Mouse (Mus musculus): Measurements from ENCODE around the gene Tmem132c. TPM values are rescaled to one million over a fixed set of nuclear protein-coding genes. Genes with fewer than 3 reads are reported as not detected.

The Tmem132c gene
- polyA plus RNA-seq, 1 experiment, result 0.04 TPM

DNA sequence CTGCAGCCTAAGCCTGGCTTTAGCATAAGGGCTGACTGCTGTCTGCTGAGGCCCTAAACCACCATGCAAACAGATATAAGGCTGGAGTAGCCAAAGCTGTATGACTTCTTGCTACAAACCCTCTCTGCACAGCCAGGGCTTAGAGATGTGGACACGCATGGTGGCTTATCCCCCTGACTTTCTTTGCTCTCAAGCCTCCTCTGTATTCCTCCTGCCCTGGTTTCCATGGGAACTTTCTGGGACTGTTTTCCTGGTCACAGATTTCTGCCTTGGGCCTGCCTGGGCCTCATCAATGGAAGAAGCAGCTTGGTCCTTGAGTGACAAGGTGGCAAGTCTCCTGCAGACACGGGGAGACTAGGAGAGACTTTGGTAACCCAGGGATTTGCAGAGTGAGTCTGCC is 56.5 kb downstream of the Tmem132c start:
- TF ChIP-seq CTCF (IDR thresholded peaks at IDR 0.05; ENCODE audit: extremely low read depth, insufficient read length, insufficient replicate concordance, low read depth, low read length), result no peak
- no peak for TF ChIP-seq POLR2A (IDR thresholded peaks at IDR 0.05; ENCODE audit: low read depth, low read length)
- WGBS, result 59% methylated on average over 2 of the region's 2 CpGs

GRCm38 (mm10) chr5:127299010-127299409 is 57.4 kb downstream of the Tmem132c start:
- H3K27ac ChIP-seq (ENCODE audit: insufficient read depth, low read depth, low read length), result no peak overlapping the region
- H3K27me3 ChIP-seq (ENCODE audit: control insufficient read depth, insufficient read depth, low read length), result no peaks in the 10 kb centered on the region
- H3K4me1 ChIP-seq (ENCODE audit: control insufficient read depth, insufficient read depth, insufficient read length, low read length), result no peaks in the 10 kb centered on the region
- no peaks in the 10 kb centered on the region for H3K36me3 ChIP-seq (ENCODE audit: control insufficient read depth, insufficient read depth, low read length)
- 84% methylated on average over 1 of the region's 1 CpGs for WGBS
- H3K4me3 ChIP-seq (ENCODE audit: low read depth, low read length), result no peak overlapping the region
- TF ChIP-seq POLR2A (IDR thresholded peaks at IDR 0.05; ENCODE audit: low read depth, low read length) (no peak), CTCF (IDR thresholded peaks at IDR 0.05; ENCODE audit: extremely low read depth, insufficient read length, insufficient replicate concordance, low read depth, low read length) (no peak)

More for the DNA sequence above, 56.5 kb downstream of the Tmem132c start:
- Histone ChIP-seq H3K36me3 (ENCODE audit: control insufficient read depth, insufficient read depth, low read length) (no peaks in the 10 kb centered on the region), H3K27me3 (ENCODE audit: control insufficient read depth, insufficient read depth, low read length) (no peaks in the 10 kb centered on the region), H3K27ac (ENCODE audit: insufficient read depth, low read depth, low read length) (no peak overlapping the region), H3K4me1 (ENCODE audit: control insufficient read depth, insufficient read depth, insufficient read length, low read length) (no peaks in the 10 kb centered on the region), H3K4me3 (ENCODE audit: low read depth, low read length) (no peak overlapping the region)

DNA sequence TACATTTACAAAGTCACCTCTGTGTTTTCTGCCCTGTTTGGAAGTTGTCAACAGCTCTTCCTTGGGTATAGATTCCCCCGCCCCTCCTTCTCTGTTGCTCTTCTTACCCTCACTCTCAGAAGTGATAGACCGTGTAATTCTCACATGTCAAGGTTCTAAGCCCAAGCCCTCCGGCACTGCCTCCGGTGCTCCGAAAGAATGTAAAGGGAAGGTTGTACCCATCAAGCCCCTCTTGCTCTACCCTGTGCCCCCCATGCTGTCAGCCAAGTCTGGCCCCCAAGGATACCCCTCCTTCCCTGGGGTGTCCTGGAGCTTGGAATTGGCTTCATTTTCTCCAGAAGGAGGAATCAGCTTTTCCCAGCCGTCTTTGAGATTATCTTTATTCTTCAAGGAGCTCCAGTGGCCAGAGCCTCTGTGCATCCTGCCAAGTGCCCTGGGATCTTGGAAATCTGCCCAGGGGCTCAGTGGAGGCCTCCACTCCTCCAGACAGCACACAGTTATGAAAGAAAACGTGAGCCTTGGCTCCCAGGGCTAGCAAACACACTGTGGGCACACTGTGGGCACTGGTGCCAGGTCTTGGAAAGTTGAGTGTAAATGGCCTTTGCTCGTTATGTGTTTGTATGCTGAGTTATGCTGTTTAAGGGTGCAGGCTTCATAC is 59.1 kb downstream of the Tmem132c start:
- no peak overlapping the region for H3K27ac ChIP-seq (ENCODE audit: insufficient read depth, low read depth, low read length)
- no peaks in the 10 kb centered on the region for H3K4me1 ChIP-seq (ENCODE audit: control insufficient read depth, insufficient read depth, insufficient read length, low read length)
- WGBS, result 60% methylated on average over 8 of the region's 8 CpGs
- no peaks in the 10 kb centered on the region for H3K27me3 ChIP-seq (ENCODE audit: control insufficient read depth, insufficient read depth, low read length)
- TF ChIP-seq POLR2A (IDR thresholded peaks at IDR 0.05; ENCODE audit: low read depth, low read length), result no peak
- no peak for TF ChIP-seq CTCF (IDR thresholded peaks at IDR 0.05; ENCODE audit: extremely low read depth, insufficient read length, insufficient replicate concordance, low read depth, low read length)
- no peaks in the 10 kb centered on the region for H3K36me3 ChIP-seq (ENCODE audit: control insufficient read depth, insufficient read depth, low read length)
- no peak overlapping the region for H3K4me3 ChIP-seq (ENCODE audit: low read depth, low read length)

- TF ChIP-seq CTCF (IDR thresholded peaks at IDR 0.05; ENCODE audit: extremely low read depth, insufficient read length, insufficient replicate concordance, low read depth, low read length) (no peak), POLR2A (IDR thresholded peaks at IDR 0.05; ENCODE audit: low read depth, low read length) (no peak)
- no peaks in the 10 kb centered on the region for H3K4me1 ChIP-seq (ENCODE audit: control insufficient read depth, insufficient read depth, insufficient read length, low read length)
- no peaks in the 10 kb centered on the region for H3K36me3 ChIP-seq (ENCODE audit: control insufficient read depth, insufficient read depth, low read length)
- no peak overlapping the region for H3K27ac ChIP-seq (ENCODE audit: insufficient read depth, low read depth, low read length)
- WGBS, result 71% methylated on average over 5 of the region's 5 CpGs
- H3K4me3 ChIP-seq (ENCODE audit: low read depth, low read length), result no peak overlapping the region
- H3K27me3 ChIP-seq (ENCODE audit: control insufficient read depth, insufficient read depth, low read length), result no peaks in the 10 kb centered on the region
These were observed 63.7 kb downstream of the Tmem132c start for GRCm38 (mm10) chr5:127305312-127305711.

GRCm38 (mm10) chr5:127305719-127306118 is 64.1 kb downstream of the Tmem132c start:
- no peaks in the 10 kb centered on the region for H3K27me3 ChIP-seq (ENCODE audit: control insufficient read depth, insufficient read depth, low read length)
- no peak for TF ChIP-seq CTCF (IDR thresholded peaks at IDR 0.05; ENCODE audit: extremely low read depth, insufficient read length, insufficient replicate concordance, low read depth, low read length)
- no peak for TF ChIP-seq POLR2A (IDR thresholded peaks at IDR 0.05; ENCODE audit: low read depth, low read length)
- WGBS, result 66% methylated on average over 5 of the region's 5 CpGs
- no peaks in the 10 kb centered on the region for H3K36me3 ChIP-seq (ENCODE audit: control insufficient read depth, insufficient read depth, low read length)
- no peaks in the 10 kb centered on the region for H3K4me1 ChIP-seq (ENCODE audit: control insufficient read depth, insufficient read depth, insufficient read length, low read length)
- H3K4me3 ChIP-seq (ENCODE audit: low read depth, low read length), result no peak overlapping the region
- H3K27ac ChIP-seq (ENCODE audit: insufficient read depth, low read depth, low read length), result no peak overlapping the region

DNA sequence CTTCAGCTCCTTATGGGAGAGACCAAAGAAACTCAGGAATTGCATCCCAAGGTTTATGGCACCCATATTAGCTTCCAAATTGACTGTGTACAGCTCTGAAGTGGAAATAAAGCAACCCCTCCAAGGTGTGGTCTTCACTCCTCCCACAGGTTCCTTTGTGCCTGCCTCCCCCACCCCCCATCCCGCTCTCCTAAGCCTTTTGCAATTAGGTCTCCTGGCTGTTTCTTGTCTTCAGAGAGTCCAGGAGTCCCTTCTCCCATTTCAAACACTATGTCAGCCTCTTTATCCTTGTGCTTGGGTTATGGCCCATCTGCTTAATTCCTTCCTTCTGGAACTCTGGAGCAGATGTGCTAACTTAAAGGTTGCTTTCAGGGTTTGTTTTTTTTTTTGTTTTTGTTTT is 65.1 kb downstream of the Tmem132c start:
- no peak for TF ChIP-seq POLR2A (IDR thresholded peaks at IDR 0.05; ENCODE audit: low read depth, low read length)
- TF ChIP-seq CTCF (IDR thresholded peaks at IDR 0.05; ENCODE audit: extremely low read depth, insufficient read length, insufficient replicate concordance, low read depth, low read length), result no peak
- Histone ChIP-seq H3K27me3 (ENCODE audit: control insufficient read depth, insufficient read depth, low read length) (no peaks in the 10 kb centered on the region), H3K36me3 (ENCODE audit: control insufficient read depth, insufficient read depth, low read length) (no peaks in the 10 kb centered on the region), H3K4me1 (ENCODE audit: control insufficient read depth, insufficient read depth, insufficient read length, low read length) (no peaks in the 10 kb centered on the region), H3K4me3 (ENCODE audit: low read depth, low read length) (no peak overlapping the region), H3K27ac (ENCODE audit: insufficient read depth, low read depth, low read length) (no peak overlapping the region)
- 44% methylated on average over 1 of the region's 1 CpGs for WGBS

DNA sequence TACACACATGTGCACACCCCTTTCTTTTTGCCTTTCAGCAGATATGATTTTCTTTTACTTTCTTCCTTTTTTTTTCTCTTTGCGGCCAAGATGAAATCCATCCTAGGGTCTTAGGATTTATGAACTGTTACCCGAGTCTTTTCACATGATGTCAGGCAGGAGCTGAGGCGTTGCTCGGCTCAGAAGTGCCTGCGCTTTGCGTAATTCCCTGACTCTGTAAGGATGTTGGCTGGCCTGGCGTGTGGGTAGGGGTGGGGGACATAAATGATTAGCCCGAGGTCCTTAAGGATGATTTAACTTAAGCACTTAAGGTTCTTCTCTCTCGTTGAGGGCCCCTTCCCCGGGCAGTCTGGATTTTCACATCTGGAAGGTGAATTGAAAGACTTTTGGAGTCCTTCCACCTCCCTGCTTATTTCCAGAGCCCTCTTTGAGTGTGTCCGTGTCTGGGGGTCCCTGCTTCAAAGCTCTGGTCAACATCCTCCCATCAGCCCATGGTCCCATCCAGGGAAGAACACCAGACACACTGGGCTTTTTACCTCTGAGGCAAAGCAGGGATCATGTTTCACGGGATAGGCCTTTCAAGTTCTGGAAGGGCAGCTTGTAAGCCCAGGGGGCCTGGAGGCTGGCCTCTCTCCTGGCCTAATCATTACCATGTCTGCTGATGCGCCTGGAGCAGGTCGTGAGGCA is 68.9 kb downstream of the Tmem132c start:
- H3K27me3 ChIP-seq (ENCODE audit: control insufficient read depth, insufficient read depth, low read length), result no peaks in the 10 kb centered on the region
- no peaks in the 10 kb centered on the region for H3K36me3 ChIP-seq (ENCODE audit: control insufficient read depth, insufficient read depth, low read length)
- TF ChIP-seq CTCF (IDR thresholded peaks at IDR 0.05; ENCODE audit: extremely low read depth, insufficient read length, insufficient replicate concordance, low read depth, low read length) (no peak), POLR2A (IDR thresholded peaks at IDR 0.05; ENCODE audit: low read depth, low read length) (no peak)
- H3K27ac ChIP-seq (ENCODE audit: insufficient read depth, low read depth, low read length), result no peak overlapping the region
- H3K4me1 ChIP-seq (ENCODE audit: control insufficient read depth, insufficient read depth, insufficient read length, low read length), result no peaks in the 10 kb centered on the region
- 52% methylated on average over 14 of the region's 14 CpGs for WGBS
- no peak overlapping the region for H3K4me3 ChIP-seq (ENCODE audit: low read depth, low read length)

All from small intestine, adult 2 months (tissue).